Mouse (Mus musculus) hindbrain, postnatal 0 days (tissue): ENCODE measurements around the gene Ankrd28. TPM values are rescaled to one million over a fixed set of nuclear protein-coding genes. Genes with fewer than 3 reads are reported as not detected.
A peak's percentile ranks its signal among the peaks of the same experiment; 100 is the strongest.

Experiments
- ATAC-seq: fragments of 200-750 bp; cut with Nextera tagmentation; 2 replicates; pipeline ENCODE4 v1.8.0; 2017; ENCODE audit warnings: mild to moderate bottlenecking, moderate TSS enrichment, moderate library complexity
- DNase-seq: peaks from one replicate; pipeline ENCODE4 v3.0.0-alpha.2; 2015; ENCODE audit warnings: low spot score
- H3K27ac ChIP-seq: fragments of 300-500 bp; sonication (generic); 2 replicates; pipeline ENCODE4 v1.5.1; 2014; ENCODE audit warnings: mild to moderate bottlenecking
- H3K27me3 ChIP-seq: fragments of 300-500 bp; sonication (generic); 2 replicates; pipeline ENCODE4 v1.6.1; 2014; ENCODE audit warnings: low read length, mixed read lengths; ENCODE audit not compliant: insufficient read depth
- H3K36me3 ChIP-seq: fragments of 300-500 bp; sonication (generic); 2 replicates; pipeline ENCODE4 v1.6.1; 2014; ENCODE audit warnings: low read length, mixed read lengths; ENCODE audit not compliant: insufficient read depth
- H3K4me1 ChIP-seq: fragments of 300-500 bp; sonication (generic); 2 replicates; pipeline ENCODE4 v1.6.1; 2014; ENCODE audit warnings: antibody characterized with exemption, low read length, mixed read lengths; ENCODE audit not compliant: insufficient read depth
- H3K4me2 ChIP-seq: fragments of 300-500 bp; sonication (generic); 2 replicates; pipeline ENCODE4 v1.6.1; 2014; ENCODE audit warnings: low read depth, mild to moderate bottlenecking, low read length, moderate library complexity, mixed read lengths
- H3K4me3 ChIP-seq: fragments of 300-500 bp; sonication (generic); 2 replicates; pipeline ENCODE4 v1.5.1; 2014; ENCODE audit warnings: low read length
- H3K9ac ChIP-seq: fragments of 300-500 bp; sonication (generic); replicated peaks from 2 replicates; pipeline ENCODE4 v1.6.1; 2014; ENCODE audit warnings: mild to moderate bottlenecking, low read length, moderate library complexity, mixed read lengths
- H3K9me3 ChIP-seq: fragments of 300-500 bp; sonication (generic); 2 replicates; pipeline ENCODE4 v1.6.1; 2016; ENCODE audit warnings: low read length, mixed read lengths
- CTCF ChIP-seq: IDR thresholded peaks from 2 replicates; pipeline ENCODE4 v1.5.1; 2016; ENCODE audit warnings: antibody characterized with exemption, control low read depth, low read depth
- WGBS: fragments of 180-500 bp; shearing (Covaris S2); extraction: QIAGEN DNeasy Blood & Tissue Kit; methylation state at CpG from one replicate; pipeline ENCODE4 v1.1.7; 2014; 5-methylcytosine and 5-hydroxymethylcytosine counted together
- polyA plus RNA-seq: library from polyadenylated mRNA; unstranded; fragments of >200 nt; fragmentation: Nextera tagmentation; extraction: Ambion mirVana; gene quantifications from 2 replicates; pipeline ENCODE4 v1.2.1, GENCODE M21; 2015
- total RNA-seq: library from RNA; depleted of rRNA; stranded (reverse); fragments of >200 nt; gene quantifications from 2 replicates; pipeline ENCODE4 v1.2.3, GENCODE M21; 2014

The Ankrd28 gene
- total and polyA plus RNA-seq, 2 experiments from 2014 or later: 8.1 to 24.9 TPM

- H3K4me3 ChIP-seq: no peak overlapping the region
- H3K27ac ChIP-seq: peak overlapping the region; percentile 70
- no peak overlapping the region for H3K4me2 ChIP-seq
- peak; percentile 57; the same call in 1 of the 2 replicates for ATAC-seq
- TF ChIP-seq CTCF: no peak
- peaks cover 19% of the 10 kb centered on the region; the same call in 1 of the 2 replicates for H3K4me1 ChIP-seq
- peak; percentile 31 for DNase-seq
- no peaks in the 10 kb centered on the region for H3K27me3 ChIP-seq
- H3K9ac ChIP-seq: no peak overlapping the region
- 46% methylated on average over 13 of the region's 13 CpGs for WGBS
- no peaks in the 10 kb centered on the region for H3K9me3 ChIP-seq
- H3K36me3 ChIP-seq: peaks cover 4% of the 10 kb centered on the region; the same call in 1 of the 2 replicates
Observed at GRCm38 (mm10) chr14:31669161-31669611, 161.3 kb downstream of the Ankrd28 start.

- no peaks in the 10 kb centered on the region for H3K9me3 ChIP-seq
- peaks cover 27% of the 10 kb centered on the region; the same call in 1 of the 2 replicates for H3K4me1 ChIP-seq
- no peak overlapping the region for H3K4me2 ChIP-seq
- H3K27me3 ChIP-seq: no peaks in the 10 kb centered on the region
- peaks cover 4% of the 10 kb centered on the region; the same call in 1 of the 2 replicates for H3K36me3 ChIP-seq
- H3K9ac ChIP-seq: no peak overlapping the region
- ATAC-seq (no peak), DNase-seq (no peak)
- 78% methylated on average over 13 of the region's 13 CpGs for WGBS
- TF ChIP-seq CTCF: no peak
- no peak overlapping the region for H3K4me3 ChIP-seq
- H3K27ac ChIP-seq: 0 out of 2 replicates have a peak overlapping the region, but pooled peaks have one; percentile 5
Observed at GRCm38 (mm10) chr14:31668326-31668725, 162.1 kb downstream of the Ankrd28 start.

- Histone ChIP-seq H3K4me3 (no peak overlapping the region), H3K4me2 (no peak overlapping the region), H3K36me3 (peaks cover 4% of the 10 kb centered on the region; the same call in 1 of the 2 replicates), H3K27me3 (no peaks in the 10 kb centered on the region), H3K9ac (no peak overlapping the region), H3K4me1 (peaks cover 33% of the 10 kb centered on the region), H3K27ac (no peak overlapping the region), H3K9me3 (no peaks in the 10 kb centered on the region)
- 82% methylated on average over 6 of the region's 6 CpGs for WGBS
- no peak for DNase-seq
- no peak for TF ChIP-seq CTCF
- ATAC-seq: no peak
Observed at GRCm38 (mm10) chr14:31667741-31668140, 162.7 kb downstream of the Ankrd28 start.

- no peak for DNase-seq
- no peak for TF ChIP-seq CTCF
- WGBS: 95% methylated on average over 28 of the region's 28 CpGs
- Histone ChIP-seq H3K27me3 (no peaks in the 10 kb centered on the region), H3K36me3 (peaks cover 4% of the 10 kb centered on the region; the same call in 1 of the 2 replicates), H3K4me1 (peaks cover 36% of the 10 kb centered on the region), H3K9me3 (no peaks in the 10 kb centered on the region), H3K4me2 (no peak overlapping the region), H3K4me3 (no peak overlapping the region), H3K27ac (no peak overlapping the region), H3K9ac (no peak overlapping the region)
- no peak for ATAC-seq
Observed at GRCm38 (mm10) chr14:31666931-31667705, 163.3 kb downstream of the Ankrd28 start.

DNA sequence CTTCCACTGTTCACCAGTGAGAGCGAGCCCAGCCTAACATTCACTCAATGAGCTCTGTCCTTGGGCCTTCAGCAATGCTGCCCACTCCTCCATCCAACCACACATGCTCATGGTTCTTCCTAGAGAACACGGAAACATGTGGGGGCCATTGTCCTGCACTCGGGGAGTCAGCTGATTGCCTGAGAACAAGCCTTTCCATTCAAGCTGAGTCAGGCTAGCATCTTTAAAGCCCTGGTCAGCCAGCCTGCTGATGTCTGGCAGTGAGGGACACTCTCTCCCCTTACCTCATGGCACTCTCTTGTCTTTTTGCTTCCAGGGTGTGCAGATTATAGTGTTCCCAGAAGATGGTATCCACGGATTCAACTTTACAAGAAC, 164.9 kb downstream of the Ankrd28 start:
- ATAC-seq (no peak), DNase-seq (no peak)
- no peaks in the 10 kb centered on the region for H3K9me3 ChIP-seq
- TF ChIP-seq CTCF: no peak
- no peak overlapping the region for H3K4me2 ChIP-seq
- WGBS: 74% methylated on average over 4 of the region's 4 CpGs
- H3K9ac ChIP-seq: no peak overlapping the region
- peaks cover 4% of the 10 kb centered on the region; the same call in 1 of the 2 replicates for H3K36me3 ChIP-seq
- peak overlapping the region; percentile 99; the same call in 1 of the 2 replicates for H3K27ac ChIP-seq
- peaks cover 40% of the 10 kb centered on the region for H3K4me1 ChIP-seq
- H3K27me3 ChIP-seq: no peaks in the 10 kb centered on the region
- H3K4me3 ChIP-seq: no peak overlapping the region

DNA sequence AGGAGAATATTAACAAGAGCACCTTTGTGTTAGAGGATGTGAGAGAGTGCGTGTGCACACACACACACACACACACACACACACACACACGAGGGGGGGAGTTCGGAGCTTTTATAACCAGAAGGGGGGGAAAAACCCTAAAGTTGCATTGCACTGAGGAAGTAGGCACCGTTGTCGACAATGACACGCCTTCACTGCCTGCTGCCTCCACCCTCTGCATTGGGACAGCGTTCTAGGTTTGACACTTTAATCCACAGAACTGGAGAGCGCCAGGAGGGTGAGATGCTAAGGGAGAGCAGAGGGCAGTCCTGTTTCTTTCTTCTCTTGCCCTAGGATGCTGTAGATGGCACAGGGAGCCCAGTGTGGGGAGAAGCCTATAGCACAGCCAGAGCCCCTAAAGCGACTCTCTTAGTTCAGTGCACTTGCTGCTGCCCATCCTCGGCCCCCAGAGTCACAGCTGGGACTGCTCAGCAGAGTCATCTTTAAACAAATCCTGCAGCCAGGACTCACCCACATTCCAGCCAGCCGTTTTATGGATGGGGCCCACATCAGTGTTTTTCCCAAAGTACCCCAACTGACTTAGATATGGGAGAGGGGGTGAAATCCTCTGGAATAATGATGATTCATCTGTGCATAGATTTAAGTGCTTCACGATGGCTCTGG, 165.4 kb downstream of the Ankrd28 start:
- DNase-seq: no peak
- Histone ChIP-seq H3K36me3 (peaks cover 4% of the 10 kb centered on the region; the same call in 1 of the 2 replicates), H3K4me1 (peaks cover 40% of the 10 kb centered on the region), H3K4me2 (no peak overlapping the region), H3K9ac (0 out of 2 replicates have a peak overlapping the region, but pooled peaks have one; percentile 5), H3K4me3 (no peak overlapping the region), H3K27me3 (no peaks in the 10 kb centered on the region), H3K9me3 (no peaks in the 10 kb centered on the region), H3K27ac (peak overlapping the region; percentile 99; the same call in 1 of the 2 replicates)
- WGBS: 63% methylated on average over 12 of the region's 12 CpGs
- no peak for ATAC-seq
- TF ChIP-seq CTCF: no peak
